Mouse (Mus musculus): ENCODE measurements around the gene Mettl7a1.
"Not testable (repeated sequence)": the region's sequence is repeated elsewhere in the genome, so short reads cannot be mapped to it uniquely, and the experiment has no call there.

Mettl7a1 gene

GRCm38 (mm10) chr15:100341314-100341980 is 37.5 kb downstream of the Mettl7a1 start:
- not testable (repeated sequence) for DNase-seq (ENCODE audit: low spot score in 2 of 2)

- no peak for DNase-seq (ENCODE audit: low spot score in 2 of 2)
Measured at GRCm38 (mm10) chr15:100345484-100345883, 41.5 kb downstream of the Mettl7a1 start.

- DNase-seq (ENCODE audit: low spot score in 2 of 2) = no peak
Measured at GRCm38 (mm10) chr15:100346761-100347160, 42.8 kb downstream of the Mettl7a1 start.

- DNase-seq (ENCODE audit: low spot score in 2 of 2) = no peak
Measured at GRCm38 (mm10) chr15:100349496-100349895, 45.6 kb downstream of the Mettl7a1 start.

- DNase-seq (ENCODE audit: low spot score in 2 of 2) = no peak
Measured at GRCm38 (mm10) chr15:100351501-100352060, 47.6 kb downstream of the Mettl7a1 start.

GRCm38 (mm10) chr15:100352711-100353250 is 48.8 kb downstream of the Mettl7a1 start, which contains the start of the genes Methig1 and Mettl7a2:
Gene Methig1 (plus strand): TSS chr15:100353149.
Gene Mettl7a2 (plus strand): TSS chr15:100353200.
- DNase-seq (ENCODE audit: low spot score in 2 of 2) = no peak

GRCm38 (mm10) chr15:100353399-100353798 is 49.5 kb downstream of the Mettl7a1 start:
- not testable (repeated sequence) for DNase-seq (ENCODE audit: low spot score in 2 of 2)

- no peak for DNase-seq (ENCODE audit: low spot score in 2 of 2)
Measured at GRCm38 (mm10) chr15:100355876-100356275, 51.9 kb downstream of the Mettl7a1 start.

- no peak for DNase-seq (ENCODE audit: low spot score in 2 of 2)
Measured at GRCm38 (mm10) chr15:100364242-100364641, 60.3 kb downstream of the Mettl7a1 start, which contains the start of gene Higd1c. Gene Higd1c (plus strand): TSS chr15:100364542.

GRCm38 (mm10) chr15:100365967-100366366 is 62.0 kb downstream of the Mettl7a1 start:
- not testable (repeated sequence) for DNase-seq (ENCODE audit: low spot score in 2 of 2)

- no peak for DNase-seq (ENCODE audit: low spot score in 2 of 2)
Measured at GRCm38 (mm10) chr15:100367119-100367518, 63.2 kb downstream of the Mettl7a1 start.

- peak in 1 of 2 experiments; percentile 79 for DNase-seq (ENCODE audit: low spot score in 2 of 2)
Measured at GRCm38 (mm10) chr15:100375066-100375465, 71.1 kb downstream of the Mettl7a1 start.

GRCm38 (mm10) chr15:100377847-100378505 is 74.0 kb downstream of the Mettl7a1 start:
- DNase-seq (ENCODE audit: low spot score in 2 of 2) = not testable (repeated sequence)

All from left cerebral cortex, adult 9 months (tissue).